Mouse (Mus musculus): ENCODE results near the gene Zp3.

- no peak for TF ChIP-seq POLR2A (IDR thresholded peaks at IDR 0.05; ENCODE audit: borderline replicate concordance, extremely low read depth, insufficient read depth, insufficient read length, poor library complexity, severe bottlenecking)
- TF ChIP-seq CTCF (IDR thresholded peaks at IDR 0.05; ENCODE audit: borderline replicate concordance, extremely low read depth, insufficient read depth, insufficient read length) = no peak
Observed at GRCm38 (mm10) chr5:135945916-135946408, 33.9 kb upstream of the Zp3 start.
